Mouse (Mus musculus): ENCODE measurements around the gene Tmed1.
"Not testable (repeated sequence)": the region's sequence is repeated elsewhere in the genome, so short reads cannot be mapped to it uniquely, and the experiment has no call there.

The Tmed1 gene

GRCm38 (mm10) chr9:21525937-21526633 lies 16.0 kb upstream of the Tmed1 start, which contains the start of gene AB124611:
TSS of gene AB124611 (plus strand) at chr9:21526176.
- peak; percentile 48 to 68 for DNase-seq (ENCODE audit: low spot score in 2 of 2)

GRCm38 (mm10) chr9:21525142-21525936 lies 15.3 kb upstream of the Tmed1 start:
- no peak for DNase-seq (ENCODE audit: low spot score in 2 of 2)

- not testable (repeated sequence) for DNase-seq (ENCODE audit: low spot score in 2 of 2)
These were observed 8.6 kb upstream of the Tmed1 start for GRCm38 (mm10) chr9:21518690-21519089.

GRCm38 (mm10) chr9:21517947-21518495 lies 8.0 kb upstream of the Tmed1 start:
- no peak for DNase-seq (ENCODE audit: low spot score in 2 of 2)

- DNase-seq (ENCODE audit: low spot score in 2 of 2) = no peak
These were observed 3.4 kb upstream of the Tmed1 start for GRCm38 (mm10) chr9:21513466-21513865.

- DNase-seq (ENCODE audit: low spot score in 2 of 2) = no peak
These were observed 1.0 kb upstream of the Tmed1 start for GRCm38 (mm10) chr9:21511052-21511451.

GRCm38 (mm10) chr9:21510689-21511015 lies 600 bp upstream of the Tmed1 start:
- DNase-seq (ENCODE audit: low spot score in 2 of 2) = no peak

GRCm38 (mm10) chr9:21508871-21509404 lies 1.1 kb downstream of the Tmed1 start:
- no peak for DNase-seq (ENCODE audit: low spot score in 2 of 2)

GRCm38 (mm10) chr9:21507753-21508430 lies 2.2 kb downstream of the Tmed1 start:
- DNase-seq (ENCODE audit: low spot score in 2 of 2) = no peak

- no peak for DNase-seq (ENCODE audit: low spot score in 2 of 2)
These were observed 4.3 kb downstream of the Tmed1 start for GRCm38 (mm10) chr9:21505767-21506166.

- DNase-seq (ENCODE audit: low spot score in 2 of 2) = no peak
These were observed 6.7 kb downstream of the Tmed1 start for GRCm38 (mm10) chr9:21503352-21503751.

- DNase-seq (ENCODE audit: low spot score in 2 of 2) = no peak
These were observed 11.7 kb downstream of the Tmed1 start for GRCm38 (mm10) chr9:21498284-21498902.

- no peak for DNase-seq (ENCODE audit: low spot score in 2 of 2)
These were observed 12.4 kb downstream of the Tmed1 start for GRCm38 (mm10) chr9:21497664-21498063.

GRCm38 (mm10) chr9:21497050-21497542 lies 13.0 kb downstream of the Tmed1 start:
- DNase-seq (ENCODE audit: low spot score in 2 of 2) = no peak

GRCm38 (mm10) chr9:21496308-21497049 lies 13.6 kb downstream of the Tmed1 start:
- peak; percentile 54 to 61 for DNase-seq (ENCODE audit: low spot score in 2 of 2)

GRCm38 (mm10) chr9:21494726-21495125 lies 15.3 kb downstream of the Tmed1 start:
- DNase-seq (ENCODE audit: low spot score in 2 of 2) = no peak

- DNase-seq (ENCODE audit: low spot score in 2 of 2) = no peak
These were observed 16.1 kb downstream of the Tmed1 start for GRCm38 (mm10) chr9:21493907-21494306.

GRCm38 (mm10) chr9:21490696-21491095 lies 19.4 kb downstream of the Tmed1 start:
- no peak for DNase-seq (ENCODE audit: low spot score in 2 of 2)

GRCm38 (mm10) chr9:21488246-21488645 lies 21.8 kb downstream of the Tmed1 start:
- not testable (repeated sequence) for DNase-seq (ENCODE audit: low spot score in 2 of 2)

GRCm38 (mm10) chr9:21484065-21484464 lies 26.0 kb downstream of the Tmed1 start:
- DNase-seq (ENCODE audit: low spot score in 2 of 2) = no peak

- DNase-seq (ENCODE audit: low spot score in 2 of 2) = no peak
These were observed 32.3 kb downstream of the Tmed1 start for GRCm38 (mm10) chr9:21477707-21478106.

Data from heart, adult 9 months (tissue).